Mouse (Mus musculus): Measurements from ENCODE around the gene Retreg1. TPM values are rescaled to one million over a fixed set of nuclear protein-coding genes. Genes with fewer than 3 reads are reported as not detected.

Retreg1 gene
- polyA plus RNA-seq, 1 experiment from 2014 or later = 110 TPM

GRCm38 (mm10) chr15:25926171-25926570, 83.2 kb downstream of the Retreg1 start:
- no peak for ATAC-seq
- no peaks in the 10 kb centered on the region for H3K27me3 ChIP-seq
- in situ Hi-C loops (cut with MboI; ENCODE audit: low pct_unique_long_range_greater_than_20kb) = no loop called here
- DNase-seq (ENCODE audit: low read depth, low spot score) = no peak
- ChIA-PET CTCF (interaction anchor here (1.1 to 1.7 kb wide), 5 partner anchors 14 to 121 kb away, joined by 3 to 6 read pairs (median 3); no protein-coding TSS in a partner anchor), POLR2A (interaction anchor here (0.5 kb wide), 1 partner anchor 10 kb away, joined by 3 read pairs; no protein-coding TSS in a partner anchor)
- TF ChIP-seq CTCF (IDR thresholded peaks at IDR 0.05) = no peak

DNA sequence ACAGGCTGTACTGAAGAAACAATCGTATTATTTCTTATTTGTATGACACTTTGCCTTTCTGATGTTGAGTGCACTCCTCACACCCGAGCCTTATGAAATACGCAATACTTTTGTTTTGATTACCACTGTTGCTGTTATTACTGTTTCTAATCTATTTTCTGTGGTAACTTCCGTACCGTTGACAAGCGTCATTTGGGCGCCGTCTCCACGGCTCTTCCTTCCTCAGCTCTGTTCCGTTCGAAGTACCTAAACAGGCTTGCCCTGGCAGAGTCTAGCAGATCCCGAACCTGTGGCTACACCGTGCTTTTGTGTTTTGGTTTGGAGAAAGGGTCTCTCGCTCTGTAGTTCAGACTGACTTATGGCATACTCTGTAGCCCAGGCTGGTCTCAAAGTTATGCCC, 84.1 kb downstream of the Retreg1 start:
- POLR2A ChIA-PET = no interaction called here
- in situ Hi-C loops (cut with MboI; ENCODE audit: low pct_unique_long_range_greater_than_20kb) = no loop called here
- CTCF ChIA-PET = interaction anchor here (1.4 to 3.0 kb wide), 3 partner anchors 13 to 24 kb away, joined by 3 to 9 read pairs (median 6); no protein-coding TSS in a partner anchor
- no peak for ATAC-seq
- TF ChIP-seq CTCF (IDR thresholded peaks at IDR 0.05) = no peak
- DNase-seq (ENCODE audit: low read depth, low spot score) = no peak
- H3K27me3 ChIP-seq = no peaks in the 10 kb centered on the region

DNA sequence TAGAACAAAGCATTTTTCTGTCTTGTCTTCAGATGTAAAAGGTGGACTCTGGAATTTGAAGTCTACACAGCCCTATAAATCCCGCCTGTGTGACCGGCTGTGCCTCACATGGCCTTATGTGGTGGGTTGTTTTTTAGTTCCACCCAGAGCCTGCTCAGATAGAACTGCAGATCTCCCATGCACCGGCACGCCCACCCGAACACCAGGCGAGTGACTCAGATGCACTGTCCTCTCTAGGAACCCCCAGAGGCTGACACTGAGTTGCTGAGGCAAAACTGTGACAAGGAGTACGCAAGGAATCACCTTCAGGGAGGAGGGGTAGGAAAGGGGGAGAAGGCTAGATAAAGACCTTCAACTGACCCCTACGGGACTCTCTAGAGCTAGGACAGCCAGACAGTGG, 85.0 kb downstream of the Retreg1 start:
- peak; percentile 40 for ATAC-seq
- ChIA-PET POLR2A (no interaction called here), CTCF (interaction anchor here (0.7 to 3.0 kb wide), 5 partner anchors 10 to 123 kb away, joined by 3 to 9 read pairs (median 5); no protein-coding TSS in a partner anchor)
- H3K27me3 ChIP-seq = no peaks in the 10 kb centered on the region
- in situ Hi-C loops (cut with MboI; ENCODE audit: low pct_unique_long_range_greater_than_20kb) = no loop called here
- TF ChIP-seq CTCF (IDR thresholded peaks at IDR 0.05) = no peak
- no peak for DNase-seq (ENCODE audit: low read depth, low spot score)

DNA sequence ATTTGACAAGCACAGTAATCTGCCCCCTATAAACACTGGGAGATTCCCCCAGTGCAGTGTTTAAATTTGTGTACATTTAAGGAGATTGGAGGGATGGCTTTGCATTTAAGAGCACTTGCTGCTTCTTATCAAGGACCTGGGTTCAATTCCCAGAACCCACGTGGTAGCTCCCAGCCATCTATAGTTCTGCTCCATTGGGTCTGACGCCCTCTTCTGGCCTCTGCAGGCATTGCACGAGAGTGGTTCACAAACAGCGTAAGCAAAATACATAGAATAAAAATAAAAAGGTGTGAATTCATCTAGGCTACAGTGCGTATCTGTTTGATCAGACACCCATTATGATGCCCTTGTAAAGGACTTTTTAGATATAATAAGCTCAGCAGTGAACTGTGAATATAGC, 85.9 kb downstream of the Retreg1 start:
- ChIA-PET POLR2A (interaction anchor here (1.2 kb wide), 1 partner anchor 15 kb away, joined by 3 read pairs; no protein-coding TSS in a partner anchor), CTCF (interaction anchor here (0.7 to 3.0 kb wide), 8 partner anchors 9 to 124 kb away, joined by 3 to 9 read pairs (median 5); no protein-coding TSS in a partner anchor)
- in situ Hi-C loops (cut with MboI; ENCODE audit: low pct_unique_long_range_greater_than_20kb) = no loop called here
- ATAC-seq (no peak), DNase-seq (ENCODE audit: low read depth, low spot score) (no peak)
- peak; percentile 71 for TF ChIP-seq CTCF (IDR thresholded peaks at IDR 0.05)
- no peaks in the 10 kb centered on the region for H3K27me3 ChIP-seq

DNA sequence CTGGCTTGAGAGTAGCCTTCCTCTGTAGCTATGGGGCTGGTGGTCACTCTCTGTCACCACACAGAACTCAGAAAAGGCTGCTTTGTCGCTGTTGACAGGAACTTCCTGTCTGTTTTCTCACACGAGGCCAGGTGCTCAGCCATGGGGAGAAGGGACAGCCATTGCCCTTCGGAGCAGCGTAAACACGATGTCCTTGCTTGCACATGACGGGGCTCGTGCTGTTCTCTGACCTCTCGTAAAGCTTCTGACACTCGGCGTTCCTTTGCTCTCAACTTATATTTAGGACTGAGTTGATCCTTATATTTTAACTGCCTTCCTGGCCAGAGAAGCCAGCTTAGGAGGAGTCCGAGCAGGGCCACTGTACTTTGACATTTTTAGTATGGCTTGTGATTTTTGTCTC, 86.5 kb downstream of the Retreg1 start:
- CTCF ChIA-PET = interaction anchor here (1.3 to 3.0 kb wide), 6 partner anchors 9 to 29 kb away, joined by 3 to 9 read pairs (median 6); no protein-coding TSS in a partner anchor
- POLR2A ChIA-PET = interaction anchor here (0.6 to 1.2 kb wide), 3 partner anchors 9 to 55 kb away, joined by 3 read pairs; no protein-coding TSS in a partner anchor
- H3K27me3 ChIP-seq = no peaks in the 10 kb centered on the region
- no peak for ATAC-seq
- in situ Hi-C loops (cut with MboI; ENCODE audit: low pct_unique_long_range_greater_than_20kb) = no loop called here
- TF ChIP-seq CTCF (IDR thresholded peaks at IDR 0.05) = no peak
- no peak for DNase-seq (ENCODE audit: low read depth, low spot score)

- ChIA-PET POLR2A (interaction anchor here (0.6 to 1.2 kb wide), 3 partner anchors 9 to 55 kb away, joined by 3 read pairs; no protein-coding TSS in a partner anchor), CTCF (interaction anchor here (1.4 to 3.0 kb wide), 4 partner anchors 10 to 19 kb away, joined by 3 to 9 read pairs (median 6); no protein-coding TSS in a partner anchor)
- DNase-seq (ENCODE audit: low read depth, low spot score) (no peak), ATAC-seq (no peak)
- TF ChIP-seq CTCF (IDR thresholded peaks at IDR 0.05) = no peak
- in situ Hi-C loops (cut with MboI; ENCODE audit: low pct_unique_long_range_greater_than_20kb) = no loop called here
- no peaks in the 10 kb centered on the region for H3K27me3 ChIP-seq
These were observed 87.0 kb downstream of the Retreg1 start for GRCm38 (mm10) chr15:25929936-25930335.

DNA sequence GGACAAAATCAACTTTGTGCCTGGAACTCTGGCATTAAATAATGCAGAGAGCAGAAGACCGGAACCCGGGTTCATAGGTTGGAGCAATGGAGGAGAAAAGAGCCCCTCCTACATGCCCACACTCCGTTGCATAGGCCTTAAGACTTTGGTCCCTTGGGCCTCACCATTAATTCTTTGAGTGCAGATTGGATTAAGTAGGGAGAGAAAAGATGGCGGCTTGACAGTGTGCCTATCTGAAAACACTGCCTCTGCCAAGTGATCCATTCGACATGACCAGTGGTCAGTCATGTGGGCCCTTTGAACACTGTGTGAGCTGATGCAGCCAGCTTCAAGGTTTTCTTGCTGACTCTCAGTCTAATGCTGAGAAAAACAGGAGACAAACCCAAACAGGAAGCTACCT, 87.7 kb downstream of the Retreg1 start:
- ATAC-seq (no peak), DNase-seq (ENCODE audit: low read depth, low spot score) (no peak)
- in situ Hi-C loops (cut with MboI; ENCODE audit: low pct_unique_long_range_greater_than_20kb) = no loop called here
- ChIA-PET CTCF (interaction anchor here (1.4 to 2.3 kb wide), 2 partner anchors 10 to 20 kb away, joined by 3 to 8 read pairs; no protein-coding TSS in a partner anchor), POLR2A (interaction anchor here (0.8 kb wide), 1 partner anchor 10 kb away, joined by 3 read pairs; no protein-coding TSS in a partner anchor)
- no peak for TF ChIP-seq CTCF (IDR thresholded peaks at IDR 0.05)
- H3K27me3 ChIP-seq = no peaks in the 10 kb centered on the region

DNA sequence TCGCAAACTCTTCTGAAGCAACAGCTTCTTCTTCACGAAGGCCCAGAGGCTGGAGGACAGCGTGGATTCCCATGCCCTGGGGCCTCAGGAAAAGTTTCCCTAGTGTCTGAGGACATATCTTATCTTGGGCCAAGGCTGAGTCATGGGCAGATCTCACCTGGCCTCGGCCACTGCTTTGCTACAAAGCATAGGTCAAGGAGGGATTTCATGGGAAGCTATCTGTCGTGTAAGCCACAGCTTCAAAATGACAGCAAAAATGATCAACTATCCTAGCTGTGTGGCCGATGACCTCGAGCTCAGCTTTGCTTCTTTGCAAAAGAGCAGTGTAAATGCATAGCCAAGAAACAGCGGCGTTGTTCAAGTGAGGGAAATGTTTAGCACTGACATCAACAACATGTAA, 89.5 kb downstream of the Retreg1 start:
- CTCF ChIA-PET = interaction anchor here (1.7 to 1.8 kb wide), 2 partner anchors 10 to 19 kb away, joined by 5 to 6 read pairs; no protein-coding TSS in a partner anchor
- no peaks in the 10 kb centered on the region for H3K27me3 ChIP-seq
- no peak for DNase-seq (ENCODE audit: low read depth, low spot score)
- ATAC-seq = no peak
- TF ChIP-seq CTCF (IDR thresholded peaks at IDR 0.05) = no peak
- POLR2A ChIA-PET = interaction anchor here (1.5 kb wide), 1 partner anchor 20 kb away, joined by 3 read pairs; no protein-coding TSS in a partner anchor
- in situ Hi-C loops (cut with MboI; ENCODE audit: low pct_unique_long_range_greater_than_20kb) = no loop called here

DNA sequence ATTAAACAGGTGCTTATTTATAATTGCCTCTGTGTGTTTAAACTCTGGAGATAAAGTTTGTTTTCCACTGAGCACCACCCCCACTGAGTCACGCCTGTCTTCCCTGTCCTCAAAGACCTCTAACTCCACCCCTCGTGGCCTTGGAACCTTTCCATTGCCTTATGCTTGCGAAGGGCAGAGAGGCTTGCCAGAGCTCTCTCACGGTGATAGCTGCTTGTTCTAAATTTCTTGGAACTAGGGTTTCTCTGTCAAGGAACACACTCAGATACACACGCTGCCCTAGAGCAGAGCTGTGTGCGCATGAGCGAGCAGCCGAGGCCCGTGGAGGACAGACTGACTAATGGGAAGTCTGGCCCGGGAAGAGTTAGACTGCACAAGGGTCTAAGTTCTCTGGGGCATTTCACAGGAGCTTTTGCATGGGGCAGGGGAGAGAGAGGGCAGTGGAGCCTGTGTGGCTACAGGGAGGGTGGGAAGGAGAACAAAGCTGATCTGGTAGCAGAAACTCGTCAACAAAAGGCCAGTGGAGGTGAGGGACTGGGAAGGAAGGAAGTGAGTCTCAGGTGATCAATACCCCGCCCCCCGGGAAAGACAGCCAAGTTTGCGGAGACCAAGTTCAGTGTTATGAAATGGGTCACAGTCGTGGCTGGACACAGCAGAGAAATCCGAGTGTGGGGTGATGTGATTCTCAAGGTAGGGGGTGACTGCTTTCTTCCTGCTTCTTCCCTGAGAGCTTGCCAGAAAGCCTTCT, 90.1 kb downstream of the Retreg1 start:
- ChIA-PET POLR2A (interaction anchor here (1.2 to 1.5 kb wide), 2 partner anchors 16 to 20 kb away, joined by 3 read pairs; no protein-coding TSS in a partner anchor), CTCF (interaction anchor here (1.0 to 1.8 kb wide), 3 partner anchors 10 to 60 kb away, joined by 3 to 6 read pairs (median 5); no protein-coding TSS in a partner anchor)
- DNase-seq (ENCODE audit: low read depth, low spot score) (no peak), ATAC-seq (peak; percentile 72)
- no peaks in the 10 kb centered on the region for H3K27me3 ChIP-seq
- no peak for TF ChIP-seq CTCF (IDR thresholded peaks at IDR 0.05)
- in situ Hi-C loops (cut with MboI; ENCODE audit: low pct_unique_long_range_greater_than_20kb) = no loop called here

DNA sequence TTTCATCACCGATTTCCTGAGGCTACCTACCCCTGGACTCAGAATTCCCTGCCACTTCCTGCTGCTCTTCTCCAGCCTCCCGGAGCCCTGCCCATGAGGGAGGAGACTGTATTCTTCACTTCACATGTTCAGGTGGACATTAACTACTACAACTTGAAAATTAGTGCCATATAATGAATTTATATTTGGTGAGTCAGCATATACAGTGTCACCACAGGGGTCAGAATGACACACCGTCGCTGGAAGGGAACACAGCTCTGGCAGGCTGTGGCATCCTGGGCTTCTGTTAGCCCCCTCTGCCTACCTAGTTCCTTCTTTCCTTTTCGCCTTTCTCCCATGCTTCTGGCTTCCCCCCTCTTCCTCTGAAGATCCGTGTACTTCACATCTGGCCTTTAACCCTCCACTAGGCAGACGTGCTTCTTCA, 90.7 kb downstream of the Retreg1 start:
- ChIA-PET POLR2A (interaction anchor here (1.2 to 1.5 kb wide), 2 partner anchors 17 to 19 kb away, joined by 3 read pairs; no protein-coding TSS in a partner anchor), CTCF (interaction anchor here (1.0 to 1.8 kb wide), 3 partner anchors 9 to 60 kb away, joined by 3 to 6 read pairs (median 5); no protein-coding TSS in a partner anchor)
- ATAC-seq = peak; percentile 8
- no peak for TF ChIP-seq CTCF (IDR thresholded peaks at IDR 0.05)
- in situ Hi-C loops (cut with MboI; ENCODE audit: low pct_unique_long_range_greater_than_20kb) = no loop called here
- no peak for DNase-seq (ENCODE audit: low read depth, low spot score)
- no peaks in the 10 kb centered on the region for H3K27me3 ChIP-seq

Data from Patski (cell line).